Mouse (Mus musculus): ENCODE measurements at regions not wholly inside any gene's neighbourhood (a gene's known extent, or its start where the extent isn't known, plus 50 kb on each side); places are given as distances from the start of the nearest gene placed in this dataset.

- H3K9me3 ChIP-seq (replicated peaks; ENCODE audit: control insufficient read depth, low read length) = no peaks in the 10 kb centered on the region
- no peak overlapping the region for H3K27ac ChIP-seq (replicated peaks; ENCODE audit: low read depth, low read length)
- DNase-seq (ENCODE audit: low spot score) (no peak), ATAC-seq (replicated peaks; ENCODE audit: insufficient number of reproducible peaks, low FRiP score, low TSS enrichment, low read depth) (no peak)
- no peaks in the 10 kb centered on the region for H3K4me1 ChIP-seq (ENCODE audit: control insufficient read depth, insufficient read depth, low read length)
- no peak overlapping the region for H3K9ac ChIP-seq (replicated peaks; ENCODE audit: low read length)
- H3K27me3 ChIP-seq (ENCODE audit: control insufficient read depth, insufficient read depth, low read length) = no peaks in the 10 kb centered on the region
- H3K4me2 ChIP-seq (ENCODE audit: low read depth, low read length) = no peak overlapping the region
- no peaks in the 10 kb centered on the region for H3K36me3 ChIP-seq (replicated peaks; ENCODE audit: control insufficient read depth, insufficient read depth, low read depth, low read length)
- no peak overlapping the region for H3K4me3 ChIP-seq (ENCODE audit: low read depth, low read length)
- 81% methylated on average over 6 of the region's 6 CpGs for WGBS
These were observed 1382.9 kb upstream of the Tenm2 start for GRCm38 (mm10) chr11:38618707-38619106.

- DNase-seq (ENCODE audit: low spot score) = no peak
- ATAC-seq (replicated peaks; ENCODE audit: insufficient number of reproducible peaks, low FRiP score, low TSS enrichment, low read depth) = no peak
- WGBS = 62% methylated on average over 4 of the region's 4 CpGs
These were observed 1365.2 kb upstream of the Tenm2 start for GRCm38 (mm10) chr11:38600971-38601370.

GRCm38 (mm10) chr11:38568515-38568914 lies 1332.8 kb upstream of the Tenm2 start:
- Histone ChIP-seq H3K36me3 (replicated peaks; ENCODE audit: control insufficient read depth, insufficient read depth, low read depth, low read length) (no peaks in the 10 kb centered on the region), H3K27me3 (ENCODE audit: control insufficient read depth, insufficient read depth, low read length) (no peaks in the 10 kb centered on the region), H3K9ac (replicated peaks; ENCODE audit: low read length) (no peak overlapping the region), H3K4me2 (ENCODE audit: low read depth, low read length) (no peak overlapping the region), H3K4me1 (ENCODE audit: control insufficient read depth, insufficient read depth, low read length) (no peaks in the 10 kb centered on the region), H3K4me3 (ENCODE audit: low read depth, low read length) (no peak overlapping the region), H3K27ac (replicated peaks; ENCODE audit: low read depth, low read length) (no peak overlapping the region), H3K9me3 (replicated peaks; ENCODE audit: control insufficient read depth, low read length) (no peaks in the 10 kb centered on the region)
- no peak for DNase-seq (ENCODE audit: low spot score)
- 96% methylated on average over 1 of the region's 1 CpGs for WGBS
- no peak for ATAC-seq (replicated peaks; ENCODE audit: insufficient number of reproducible peaks, low FRiP score, low TSS enrichment, low read depth)

More at GRCm38 (mm10) chr11:38600971-38601370, 1365.2 kb upstream of the Tenm2 start:
- no peak overlapping the region for H3K4me2 ChIP-seq (ENCODE audit: low read depth, low read length)
- H3K4me3 ChIP-seq (ENCODE audit: low read depth, low read length) = no peak overlapping the region
- no peak overlapping the region for H3K27ac ChIP-seq (replicated peaks; ENCODE audit: low read depth, low read length)
- H3K9me3 ChIP-seq (replicated peaks; ENCODE audit: control insufficient read depth, low read length) = no peaks in the 10 kb centered on the region
- no peaks in the 10 kb centered on the region for H3K36me3 ChIP-seq (replicated peaks; ENCODE audit: control insufficient read depth, insufficient read depth, low read depth, low read length)
- no peaks in the 10 kb centered on the region for H3K27me3 ChIP-seq (ENCODE audit: control insufficient read depth, insufficient read depth, low read length)
- H3K4me1 ChIP-seq (ENCODE audit: control insufficient read depth, insufficient read depth, low read length) = no peaks in the 10 kb centered on the region
- no peak overlapping the region for H3K9ac ChIP-seq (replicated peaks; ENCODE audit: low read length)

- Histone ChIP-seq H3K27ac (replicated peaks; ENCODE audit: low read depth, low read length) (no peak overlapping the region), H3K4me3 (ENCODE audit: low read depth, low read length) (no peak overlapping the region), H3K4me1 (ENCODE audit: control insufficient read depth, insufficient read depth, low read length) (no peaks in the 10 kb centered on the region), H3K4me2 (ENCODE audit: low read depth, low read length) (no peak overlapping the region), H3K27me3 (ENCODE audit: control insufficient read depth, insufficient read depth, low read length) (no peaks in the 10 kb centered on the region), H3K9ac (replicated peaks; ENCODE audit: low read length) (no peak overlapping the region), H3K36me3 (replicated peaks; ENCODE audit: control insufficient read depth, insufficient read depth, low read depth, low read length) (no peaks in the 10 kb centered on the region), H3K9me3 (replicated peaks; ENCODE audit: control insufficient read depth, low read length) (no peaks in the 10 kb centered on the region)
- WGBS = 5% methylated on average over 8 of the region's 8 CpGs
- DNase-seq (ENCODE audit: low spot score) = peak; percentile 59
- 0 out of 2 replicates have a peak, but pooled peaks have one; percentile 52 for ATAC-seq (replicated peaks; ENCODE audit: insufficient number of reproducible peaks, low FRiP score, low TSS enrichment, low read depth)
These were observed 1308.1 kb upstream of the Tenm2 start for GRCm38 (mm10) chr11:38543893-38544292.

- DNase-seq (ENCODE audit: low spot score) (no peak), ATAC-seq (replicated peaks; ENCODE audit: insufficient number of reproducible peaks, low FRiP score, low TSS enrichment, low read depth) (no peak)
- Histone ChIP-seq H3K4me1 (ENCODE audit: control insufficient read depth, insufficient read depth, low read length) (no peaks in the 10 kb centered on the region), H3K4me3 (ENCODE audit: low read depth, low read length) (no peak overlapping the region), H3K36me3 (replicated peaks; ENCODE audit: control insufficient read depth, insufficient read depth, low read depth, low read length) (no peaks in the 10 kb centered on the region), H3K27me3 (ENCODE audit: control insufficient read depth, insufficient read depth, low read length) (no peaks in the 10 kb centered on the region), H3K9ac (replicated peaks; ENCODE audit: low read length) (no peak overlapping the region), H3K27ac (replicated peaks; ENCODE audit: low read depth, low read length) (no peak overlapping the region), H3K4me2 (ENCODE audit: low read depth, low read length) (no peak overlapping the region), H3K9me3 (replicated peaks; ENCODE audit: control insufficient read depth, low read length) (no peaks in the 10 kb centered on the region)
- 85% methylated on average over 2 of the region's 2 CpGs for WGBS
These were observed 1304.3 kb upstream of the Tenm2 start for GRCm38 (mm10) chr11:38540097-38540496.

GRCm38 (mm10) chr11:38532282-38532681 lies 1296.5 kb upstream of the Tenm2 start:
- WGBS = 81% methylated on average over 2 of the region's 2 CpGs
- no peak for DNase-seq (ENCODE audit: low spot score)
- Histone ChIP-seq H3K4me3 (ENCODE audit: low read depth, low read length) (no peak overlapping the region), H3K27ac (replicated peaks; ENCODE audit: low read depth, low read length) (no peak overlapping the region), H3K27me3 (ENCODE audit: control insufficient read depth, insufficient read depth, low read length) (no peaks in the 10 kb centered on the region), H3K4me1 (ENCODE audit: control insufficient read depth, insufficient read depth, low read length) (no peaks in the 10 kb centered on the region), H3K9me3 (replicated peaks; ENCODE audit: control insufficient read depth, low read length) (no peaks in the 10 kb centered on the region), H3K4me2 (ENCODE audit: low read depth, low read length) (no peak overlapping the region), H3K36me3 (replicated peaks; ENCODE audit: control insufficient read depth, insufficient read depth, low read depth, low read length) (no peaks in the 10 kb centered on the region), H3K9ac (replicated peaks; ENCODE audit: low read length) (no peak overlapping the region)
- ATAC-seq (replicated peaks; ENCODE audit: insufficient number of reproducible peaks, low FRiP score, low TSS enrichment, low read depth) = no peak

GRCm38 (mm10) chr11:38509676-38510075 lies 1273.9 kb upstream of the Tenm2 start:
- DNase-seq (ENCODE audit: low spot score) (no peak), ATAC-seq (replicated peaks; ENCODE audit: insufficient number of reproducible peaks, low FRiP score, low TSS enrichment, low read depth) (no peak)
- 86% methylated on average over 4 of the region's 4 CpGs for WGBS
- H3K36me3 ChIP-seq (replicated peaks; ENCODE audit: control insufficient read depth, insufficient read depth, low read depth, low read length) = no peaks in the 10 kb centered on the region
- no peak overlapping the region for H3K27ac ChIP-seq (replicated peaks; ENCODE audit: low read depth, low read length)
- H3K27me3 ChIP-seq (ENCODE audit: control insufficient read depth, insufficient read depth, low read length) = no peaks in the 10 kb centered on the region
- no peak overlapping the region for H3K9ac ChIP-seq (replicated peaks; ENCODE audit: low read length)
- H3K4me2 ChIP-seq (ENCODE audit: low read depth, low read length) = no peak overlapping the region
- H3K4me1 ChIP-seq (ENCODE audit: control insufficient read depth, insufficient read depth, low read length) = no peaks in the 10 kb centered on the region
- no peak overlapping the region for H3K4me3 ChIP-seq (ENCODE audit: low read depth, low read length)
- no peaks in the 10 kb centered on the region for H3K9me3 ChIP-seq (replicated peaks; ENCODE audit: control insufficient read depth, low read length)

GRCm38 (mm10) chr11:38464239-38464596 lies 1228.5 kb upstream of the Tenm2 start:
- Histone ChIP-seq H3K9me3 (replicated peaks; ENCODE audit: control insufficient read depth, low read length) (no peaks in the 10 kb centered on the region), H3K27me3 (ENCODE audit: control insufficient read depth, insufficient read depth, low read length) (no peaks in the 10 kb centered on the region), H3K27ac (replicated peaks; ENCODE audit: low read depth, low read length) (no peak overlapping the region), H3K4me1 (ENCODE audit: control insufficient read depth, insufficient read depth, low read length) (no peaks in the 10 kb centered on the region), H3K4me3 (ENCODE audit: low read depth, low read length) (no peak overlapping the region), H3K36me3 (replicated peaks; ENCODE audit: control insufficient read depth, insufficient read depth, low read depth, low read length) (no peaks in the 10 kb centered on the region), H3K9ac (replicated peaks; ENCODE audit: low read length) (no peak overlapping the region), H3K4me2 (ENCODE audit: low read depth, low read length) (no peak overlapping the region)
- ATAC-seq (replicated peaks; ENCODE audit: insufficient number of reproducible peaks, low FRiP score, low TSS enrichment, low read depth) = no peak
- 88% methylated on average over 2 of the region's 2 CpGs for WGBS
- DNase-seq (ENCODE audit: low spot score) = no peak
